Mouse (Mus musculus) heart, adult 2 months (tissue): ENCODE measurements around the gene Snrpg.

Source experiments
- CTCF ChIP-seq: fragments of 200-600 bp; IDR thresholded peaks from 2 replicates; pipeline ENCODE4 v1.8.1; 2022; ENCODE audit warnings: antibody characterized with exemption, mild to moderate bottlenecking, moderate library complexity
- EP300 ChIP-seq: fragments of 200-500 bp; IDR thresholded peaks from 2 replicates; pipeline ENCODE4 v1.6.1; 2011; ENCODE audit warnings: low read depth, low read length, control low read depth; ENCODE audit not compliant: insufficient read depth
- POLR2A ChIP-seq: fragments of 200-500 bp; IDR thresholded peaks from 2 replicates; pipeline ENCODE4 v1.6.1; 2011; ENCODE audit warnings: mild to moderate bottlenecking, low read depth, low read length, control low read depth; ENCODE audit not compliant: insufficient read depth

DNA sequence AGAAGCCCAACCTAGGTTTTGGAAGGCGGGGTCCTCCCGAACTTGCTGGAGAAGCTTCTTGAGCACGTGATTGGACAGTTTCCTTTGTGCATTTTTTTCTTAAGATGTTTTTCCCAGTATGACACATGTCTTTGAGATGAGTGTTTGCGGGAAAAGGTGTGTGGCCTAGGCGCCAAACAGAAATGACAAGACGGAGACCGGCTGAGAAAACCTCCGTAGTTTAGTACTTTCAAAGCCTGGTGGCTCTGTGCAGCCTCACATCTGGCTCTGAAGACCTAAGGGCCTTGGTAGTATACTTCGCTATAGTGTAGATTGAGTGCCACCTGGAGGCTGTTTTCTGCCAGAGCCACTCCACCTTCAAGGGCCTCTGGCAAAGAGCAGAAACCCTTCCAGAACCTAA, 29.9 kb downstream of the Snrpg start:
- TF ChIP-seq CTCF: peak; percentile 90
- no peak for TF ChIP-seq POLR2A
- peak; percentile 67; the same call in 1 of the 2 replicates for TF ChIP-seq EP300
